Mouse (Mus musculus) right cerebral cortex, postnatal 36 days (tissue): Measurements from ENCODE around the gene Sdk2.

Source experiments
- DNase-seq, 2 experiments: peaks; one replicate each; pipeline ENCODE4 v3.0.0; 2022; ENCODE audit warnings: low spot score in 2 of 2, mixed read lengths in 1 of 2

Gene Sdk2

DNA sequence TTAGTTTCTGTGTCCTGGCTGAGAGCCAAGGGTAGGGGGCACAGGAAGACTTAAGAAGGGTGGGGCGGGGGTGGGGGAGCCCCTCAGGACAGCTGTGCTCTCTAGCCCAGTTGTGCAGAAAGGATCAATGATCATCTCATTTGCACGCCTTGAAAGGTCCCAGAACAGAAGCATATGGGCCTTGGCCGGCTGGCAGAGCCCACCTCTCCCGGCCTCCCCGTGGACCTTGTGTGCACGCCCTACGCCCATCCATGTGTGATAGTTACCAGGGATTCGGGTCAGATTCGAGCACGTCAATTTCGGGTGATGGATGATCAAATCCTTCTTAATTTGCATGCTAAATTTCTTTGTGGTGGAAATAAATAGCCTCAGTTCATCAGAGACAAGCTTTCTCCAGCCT, 136.7 kb downstream of the Sdk2 start:
- DNase-seq = no peak

DNA sequence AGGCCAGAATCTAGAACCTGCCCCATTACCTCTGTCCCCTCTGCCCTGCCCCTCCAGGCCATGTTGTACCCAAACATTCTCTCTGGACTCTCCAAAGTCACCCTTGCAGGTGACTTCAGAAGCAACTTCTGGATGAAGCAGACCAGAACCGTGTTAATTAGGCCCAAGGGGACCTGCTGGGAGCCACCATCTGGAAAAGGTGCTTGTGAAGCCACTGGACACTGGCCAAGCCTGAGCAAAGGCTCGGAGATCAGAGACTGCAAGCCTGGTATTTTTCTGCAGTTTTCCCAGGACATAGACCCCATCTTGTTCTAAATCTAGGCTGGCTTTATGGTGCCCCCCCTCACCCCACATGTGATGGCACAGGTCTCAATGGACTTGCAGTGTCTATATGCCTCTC, 138.0 kb downstream of the Sdk2 start:
- no peak for DNase-seq

GRCm38 (mm10) chr11:113928291-113928690, 138.6 kb downstream of the Sdk2 start:
- peak; percentile 45 to 49 for DNase-seq

DNA sequence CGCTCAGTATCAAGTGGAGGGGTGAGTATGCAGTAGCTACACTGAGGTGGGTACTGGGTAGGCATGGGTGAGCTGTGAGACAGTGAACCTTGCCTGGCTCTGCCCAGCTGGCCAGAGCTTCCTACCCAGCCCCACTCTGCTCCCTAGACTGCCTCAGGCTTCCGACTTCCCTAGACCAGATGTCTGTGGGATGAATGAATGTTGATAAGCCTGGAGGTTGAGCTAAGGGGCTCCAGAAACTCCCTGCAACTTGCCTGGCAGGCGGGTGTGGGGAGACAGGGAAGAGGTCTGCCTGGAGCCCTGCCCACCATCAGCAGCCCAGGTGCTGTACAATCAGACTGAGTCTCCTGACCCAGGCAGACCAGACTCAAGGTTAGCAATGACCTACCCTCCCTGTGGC, 139.0 kb downstream of the Sdk2 start:
- DNase-seq = no peak

DNA sequence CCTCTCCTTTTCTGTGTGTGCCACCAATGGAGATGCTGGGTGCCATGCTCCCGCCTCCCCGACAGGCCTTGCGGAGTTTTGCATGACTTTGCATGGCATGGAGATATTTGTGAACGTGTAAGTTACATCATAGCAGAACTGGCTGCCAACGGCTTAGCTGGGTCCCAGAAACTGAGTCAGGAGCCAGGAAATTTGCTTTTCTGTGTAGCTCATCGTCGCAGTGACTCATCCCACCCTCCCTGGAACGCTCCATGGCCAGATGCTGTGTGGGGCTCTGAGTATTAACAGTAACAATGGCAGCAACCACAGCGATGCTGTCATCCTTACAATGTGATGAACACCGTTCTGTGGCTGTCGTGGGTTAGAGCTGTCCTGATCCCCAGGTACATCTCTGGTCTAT, 139.6 kb downstream of the Sdk2 start:
- peak; percentile 86 to 92 for DNase-seq

GRCm38 (mm10) chr11:113923137-113923536, 143.7 kb downstream of the Sdk2 start:
- DNase-seq = no peak

GRCm38 (mm10) chr11:113903131-113903860, 163.6 kb downstream of the Sdk2 start:
- DNase-seq = no peak

DNA sequence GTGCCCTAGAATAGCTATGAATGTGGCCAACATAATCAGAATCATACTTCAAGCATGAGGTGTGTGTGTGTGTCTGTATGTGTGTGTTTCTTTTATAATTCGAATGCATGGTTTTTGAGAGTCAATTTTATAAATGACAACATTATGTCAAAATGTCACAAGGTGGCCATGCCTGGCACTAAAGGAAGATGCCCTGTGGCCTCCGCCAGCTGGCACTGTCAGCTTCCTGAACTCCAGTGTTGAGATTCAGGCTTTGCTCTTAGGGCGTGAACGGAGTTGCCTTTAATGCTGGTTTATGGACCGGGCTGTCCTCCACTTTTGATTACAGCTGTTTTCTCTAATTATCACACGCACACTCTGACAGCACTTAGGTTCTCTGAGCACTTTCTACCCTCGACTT, 164.9 kb downstream of the Sdk2 start:
- no peak for DNase-seq

DNA sequence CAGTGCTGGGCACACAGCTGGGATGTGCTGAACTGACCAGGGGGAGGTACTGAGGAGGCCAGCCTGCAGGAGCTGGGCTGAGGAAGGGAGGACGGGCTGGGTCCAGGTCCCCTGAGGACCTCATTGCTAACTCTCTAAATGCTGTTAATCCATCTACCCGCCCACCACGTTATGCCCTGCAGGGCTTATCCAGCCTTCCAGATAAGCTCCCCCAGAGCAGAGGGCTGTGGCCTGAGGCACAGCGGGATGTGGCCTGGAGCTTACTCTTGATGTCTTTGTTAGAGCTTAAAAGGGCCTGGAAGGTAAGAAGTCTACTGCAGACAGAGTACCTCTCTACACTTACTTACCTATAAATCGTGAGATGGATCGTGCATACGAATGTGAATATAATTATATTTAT, 168.2 kb downstream of the Sdk2 start:
- no peak for DNase-seq

GRCm38 (mm10) chr11:113896006-113896405, 170.8 kb downstream of the Sdk2 start:
- no peak for DNase-seq

GRCm38 (mm10) chr11:113892924-113893323, 173.9 kb downstream of the Sdk2 start:
- DNase-seq = no peak

DNA sequence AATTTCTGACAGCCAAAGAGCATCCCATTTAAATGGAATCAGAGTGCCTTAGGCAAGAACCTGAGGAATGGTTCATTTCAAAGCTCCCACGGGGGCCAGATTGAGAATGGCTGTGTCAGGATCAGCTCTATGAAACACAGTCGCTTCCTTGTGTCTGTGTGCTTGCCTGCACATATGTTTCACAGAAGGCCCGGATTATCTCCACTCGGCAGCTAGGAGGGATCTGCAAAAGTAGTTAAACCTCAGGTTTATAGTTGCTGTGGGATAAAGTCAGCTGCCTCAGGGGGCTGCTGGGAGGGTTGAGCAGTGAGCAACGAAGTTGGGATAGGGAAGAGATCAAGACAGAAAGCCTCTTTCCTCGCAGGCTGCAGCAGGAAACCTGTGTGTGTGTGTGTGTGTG, 174.8 kb downstream of the Sdk2 start:
- no peak for DNase-seq

- DNase-seq = no peak
Observed at GRCm38 (mm10) chr11:113888156-113888750, 178.6 kb downstream of the Sdk2 start.

GRCm38 (mm10) chr11:113886299-113886698, 180.5 kb downstream of the Sdk2 start:
- DNase-seq = no peak

DNA sequence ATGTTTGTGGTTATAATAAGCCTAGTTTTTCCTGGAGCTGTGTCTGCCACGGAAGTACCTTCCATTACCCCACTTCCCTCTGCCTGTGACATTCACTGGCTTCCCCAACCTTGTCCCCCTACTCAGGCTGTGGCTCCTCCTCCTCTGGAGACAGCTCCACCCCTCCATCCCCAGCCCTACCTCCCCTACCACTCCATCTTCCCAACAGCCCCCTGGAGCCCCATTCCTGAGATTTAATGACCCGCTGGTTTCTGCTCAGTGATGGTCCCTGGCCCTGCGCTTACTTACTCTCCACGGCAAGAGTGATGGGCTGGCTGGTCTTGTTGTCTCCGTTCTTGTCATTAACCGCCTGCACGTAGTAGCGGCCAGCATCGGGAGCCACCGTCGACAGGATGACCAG, 181.9 kb downstream of the Sdk2 start:
- no peak for DNase-seq

DNA sequence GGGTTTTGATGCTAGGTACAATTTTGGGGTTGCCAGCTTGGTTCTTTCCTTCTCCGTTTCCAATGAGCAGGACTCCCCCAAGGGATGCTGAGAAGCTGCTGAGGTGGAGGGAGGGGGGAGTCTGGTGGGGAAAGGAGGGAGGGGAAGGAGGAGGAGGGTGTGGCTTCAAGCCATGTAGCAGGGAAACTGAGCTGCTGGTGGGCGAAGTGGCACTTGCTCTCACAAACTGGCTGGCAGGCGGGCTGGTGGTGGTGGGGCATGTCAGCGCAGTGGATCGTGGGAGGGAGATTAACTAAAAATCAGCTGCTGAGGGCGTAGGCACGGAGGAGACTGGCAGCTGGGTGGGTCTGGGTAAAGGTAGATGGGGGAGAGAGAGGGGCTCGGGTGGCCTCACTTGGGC, 183.8 kb downstream of the Sdk2 start:
- peak; percentile 75 to 78 for DNase-seq

GRCm38 (mm10) chr11:113881864-113882263, 185.0 kb downstream of the Sdk2 start:
- no peak for DNase-seq

- no peak for DNase-seq
Observed at GRCm38 (mm10) chr11:113867066-113867465, 199.8 kb downstream of the Sdk2 start.

DNA sequence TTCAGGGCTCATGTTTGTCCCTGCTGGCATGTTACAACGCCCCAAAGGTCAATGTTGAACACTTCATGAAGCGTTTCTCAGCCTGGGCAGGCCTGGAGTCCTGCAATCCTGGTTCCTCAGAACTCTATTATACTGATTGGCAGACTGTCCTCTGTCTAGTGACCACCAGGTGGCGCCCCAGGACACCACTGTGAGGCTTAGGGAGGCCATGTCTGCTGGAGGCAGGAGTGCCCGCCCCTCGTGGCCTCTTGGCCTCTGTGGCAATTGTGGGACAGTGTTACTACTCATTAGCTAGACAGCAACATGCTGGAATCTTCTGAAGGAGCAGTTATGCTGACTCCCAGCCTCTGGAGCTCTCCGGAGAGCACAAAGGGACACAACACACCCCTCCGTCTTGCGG, 201.2 kb downstream of the Sdk2 start:
- DNase-seq = peak; percentile 64 to 72

- no peak for DNase-seq
Observed at GRCm38 (mm10) chr11:113863408-113863807, 203.4 kb downstream of the Sdk2 start.

DNA sequence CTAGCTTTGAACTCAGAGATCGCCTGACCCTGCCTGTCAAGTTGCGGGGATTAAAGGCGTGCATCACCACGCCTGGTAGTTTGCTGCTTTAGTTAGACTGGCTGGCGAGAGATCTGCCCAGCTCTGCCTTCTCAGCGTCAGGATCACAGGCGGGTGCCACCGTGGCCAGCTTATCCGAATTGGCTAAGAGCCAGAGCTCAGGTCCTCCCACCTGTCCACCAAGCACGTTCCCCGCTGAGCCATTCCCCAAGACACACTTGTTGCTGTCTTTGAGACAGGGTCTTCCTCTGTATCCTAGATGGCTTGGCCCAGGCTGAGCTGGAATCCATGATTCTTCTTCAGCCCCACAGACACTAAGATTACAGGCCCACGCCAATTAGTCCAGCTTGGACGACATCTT, 211.2 kb downstream of the Sdk2 start:
- DNase-seq = no peak

DNA sequence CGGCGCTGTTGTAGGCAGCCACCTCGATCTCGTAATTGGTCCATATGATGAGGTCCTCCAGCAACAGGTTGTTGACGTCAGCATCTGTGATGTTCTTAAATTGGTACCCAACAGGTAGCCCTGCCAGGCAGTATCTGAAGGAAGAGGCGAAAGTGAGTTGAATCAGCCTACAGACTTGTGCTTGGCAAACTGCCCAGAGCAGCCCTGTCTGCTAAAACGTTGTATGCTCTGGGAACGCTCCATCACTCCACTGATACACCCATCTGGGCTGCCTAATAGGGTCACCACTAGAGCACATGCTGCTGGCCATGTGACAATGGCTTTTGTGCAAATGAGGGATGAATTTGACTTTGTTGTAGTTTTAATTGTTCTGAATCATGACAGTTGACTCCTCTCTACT, 215.1 kb downstream of the Sdk2 start:
- DNase-seq = peak in 1 of 2 experiments; percentile 12

DNA sequence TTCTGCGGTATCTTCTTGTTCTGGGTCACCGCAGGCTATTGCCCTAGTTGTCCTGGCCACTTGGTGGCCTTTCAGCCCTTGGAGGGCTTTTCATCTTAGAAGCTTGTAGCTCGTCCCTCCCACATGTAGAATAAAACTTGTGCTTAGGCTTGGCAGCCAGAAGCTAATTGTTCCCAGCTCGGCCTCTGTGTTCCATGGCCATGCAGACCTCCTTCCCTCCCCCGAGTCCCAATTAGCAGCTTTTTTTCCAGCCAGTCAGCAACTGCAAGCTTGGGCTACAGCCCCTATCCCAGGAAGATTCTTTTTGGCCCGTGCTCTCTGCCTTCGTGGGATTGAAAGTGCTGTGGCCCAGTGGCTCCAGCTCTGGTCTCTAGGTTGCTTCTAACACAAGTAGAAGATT, 217.5 kb downstream of the Sdk2 start:
- DNase-seq = no peak

- no peak for DNase-seq
Observed at GRCm38 (mm10) chr11:113843920-113844319, 222.9 kb downstream of the Sdk2 start.
